Mouse (Mus musculus): ENCODE data around the gene Higd1b.

GRCm38 (mm10) chr11:102845926-102846325, 10.3 kb downstream of the Higd1b start:
- TF ChIP-seq CTCF (IDR thresholded peaks at IDR 0.05; ENCODE audit: control insufficient read depth, insufficient read depth, low read length) (no peak), POLR2A (IDR thresholded peaks at IDR 0.05; ENCODE audit: borderline replicate concordance, control insufficient read depth, low read depth, low read length) (no peak)
